Mouse (Mus musculus): ENCODE measurements around the gene Gls. TPM values are rescaled to one million over a fixed set of nuclear protein-coding genes. Genes with fewer than 3 reads are reported as not detected.

Gene Gls
- polyA plus RNA-seq, 1 experiment from 2014 or later: 21.7 TPM

DNA sequence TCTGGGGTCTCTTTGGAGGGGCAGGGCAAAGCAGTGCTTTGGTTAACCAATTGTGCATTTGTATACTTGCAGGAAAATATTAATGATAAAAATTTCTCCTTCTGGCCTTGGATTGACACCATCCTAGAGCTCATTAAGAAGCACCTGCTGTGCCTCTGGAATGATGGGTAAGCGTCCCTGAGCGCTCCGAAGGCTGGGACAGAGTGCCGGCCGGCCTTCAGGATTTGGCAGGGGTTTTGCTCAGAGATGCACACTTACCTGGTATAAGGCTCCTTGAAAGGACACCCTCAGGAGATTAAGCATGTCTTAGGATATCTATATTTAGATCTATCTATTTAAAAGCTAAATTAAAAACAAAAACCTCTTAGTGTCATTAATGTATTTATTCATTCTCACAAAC, 81.9 kb downstream of the Gls start:
- Histone ChIP-seq H3K4me2 (no peak overlapping the region), H3K4me1 (peaks cover 10% of the 10 kb centered on the region; the same call in 1 of the 2 replicates), H3K27me3 (replicated peaks) (no peaks in the 10 kb centered on the region), H3K36me3 (peaks cover 4% of the 10 kb centered on the region; the same call in 1 of the 2 replicates), H3K27ac (0 out of 2 replicates have a peak overlapping the region, but pooled peaks have one; percentile 28), H3K9me3 (no peaks in the 10 kb centered on the region), H3K9ac (no peak overlapping the region), H3K4me3 (replicated peaks) (no peak overlapping the region)
- no peak for ATAC-seq (ENCODE audit: insufficient read depth, low FRiP score, low read depth)
- WGBS: 94% methylated on average over 5 of the region's 5 CpGs

DNA sequence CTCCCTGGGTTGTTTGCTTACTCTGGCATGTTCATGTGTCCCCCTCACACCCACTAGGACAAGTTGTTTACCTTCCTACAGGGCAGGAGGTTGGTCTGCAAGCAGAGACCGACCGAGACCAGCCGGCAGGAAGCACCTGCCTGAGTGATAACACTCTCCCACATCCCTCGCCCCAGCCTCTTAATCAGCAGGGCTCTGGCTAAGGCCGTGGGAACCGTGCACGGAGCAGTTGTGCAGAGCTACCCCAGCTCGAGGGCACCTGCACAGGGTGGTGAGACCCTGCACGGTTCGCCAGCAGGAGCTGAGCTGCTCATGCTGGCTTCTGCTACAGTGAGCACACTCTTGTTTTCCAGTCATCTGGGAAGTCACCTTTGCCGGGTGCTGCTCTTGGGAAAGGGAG, 82.4 kb downstream of the Gls start:
- Histone ChIP-seq H3K27ac (0 out of 2 replicates have a peak overlapping the region, but pooled peaks have one; percentile 28), H3K27me3 (replicated peaks) (no peaks in the 10 kb centered on the region), H3K4me1 (peaks cover 10% of the 10 kb centered on the region; the same call in 1 of the 2 replicates), H3K9me3 (no peaks in the 10 kb centered on the region), H3K4me3 (replicated peaks) (no peak overlapping the region), H3K4me2 (no peak overlapping the region), H3K36me3 (peaks cover 4% of the 10 kb centered on the region; the same call in 1 of the 2 replicates), H3K9ac (no peak overlapping the region)
- WGBS: 24% methylated on average over 11 of the region's 11 CpGs
- ATAC-seq (ENCODE audit: insufficient read depth, low FRiP score, low read depth): peak; percentile 61; the same call in 1 of the 2 replicates

DNA sequence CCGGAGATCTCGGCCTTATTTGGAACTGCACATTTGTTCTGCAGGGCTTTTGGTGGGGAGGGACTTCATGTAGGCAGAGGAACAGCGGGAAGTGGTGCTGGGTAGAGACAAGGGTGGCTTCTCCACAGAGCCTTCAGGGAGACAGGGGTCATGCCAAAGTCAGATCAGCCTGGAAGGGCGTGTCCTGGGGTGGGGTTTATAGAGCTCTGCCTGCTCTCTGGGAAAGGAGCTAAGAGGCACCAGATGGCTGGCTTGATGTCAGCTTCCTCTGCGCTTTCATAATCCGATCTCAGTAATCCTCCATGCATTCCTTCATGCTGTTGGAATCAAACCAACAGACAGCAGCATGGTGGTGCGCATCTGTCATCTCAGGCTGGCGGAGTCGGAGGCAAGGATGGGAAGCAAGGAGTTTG, 83.1 kb downstream of the Gls start:
- H3K9ac ChIP-seq: no peak overlapping the region
- H3K4me2 ChIP-seq: no peak overlapping the region; the same call in 1 of the 2 replicates
- H3K4me1 ChIP-seq: peaks cover 10% of the 10 kb centered on the region; the same call in 1 of the 2 replicates
- H3K9me3 ChIP-seq: no peaks in the 10 kb centered on the region
- H3K27ac ChIP-seq: peak overlapping the region; percentile 58
- WGBS: 35% methylated on average over 9 of the region's 9 CpGs
- H3K4me3 ChIP-seq (replicated peaks): no peak overlapping the region
- no peaks in the 10 kb centered on the region for H3K27me3 ChIP-seq (replicated peaks)
- peaks cover 4% of the 10 kb centered on the region; the same call in 1 of the 2 replicates for H3K36me3 ChIP-seq
- ATAC-seq (ENCODE audit: insufficient read depth, low FRiP score, low read depth): peak; percentile 53

DNA sequence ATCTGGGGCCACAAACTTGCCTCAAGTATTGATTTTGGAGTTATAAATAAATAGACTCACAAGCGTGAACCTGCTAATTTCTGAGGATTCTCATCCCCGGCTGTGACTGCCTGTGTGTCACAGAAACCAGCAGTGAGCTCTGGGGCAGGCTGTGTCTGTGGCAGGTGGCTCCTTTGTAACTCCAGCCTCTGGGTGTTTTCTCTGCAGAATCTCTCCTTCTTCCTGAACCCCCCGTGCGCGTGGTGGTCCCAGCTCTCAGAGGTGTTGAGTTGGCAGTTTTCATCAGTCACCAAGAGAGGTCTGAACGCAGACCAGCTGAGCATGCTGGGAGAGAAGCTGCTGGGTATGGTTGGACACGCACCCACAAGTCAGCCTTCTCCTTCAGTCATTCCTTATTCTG, 84.3 kb downstream of the Gls start:
- 81% methylated on average over 7 of the region's 7 CpGs for WGBS

DNA sequence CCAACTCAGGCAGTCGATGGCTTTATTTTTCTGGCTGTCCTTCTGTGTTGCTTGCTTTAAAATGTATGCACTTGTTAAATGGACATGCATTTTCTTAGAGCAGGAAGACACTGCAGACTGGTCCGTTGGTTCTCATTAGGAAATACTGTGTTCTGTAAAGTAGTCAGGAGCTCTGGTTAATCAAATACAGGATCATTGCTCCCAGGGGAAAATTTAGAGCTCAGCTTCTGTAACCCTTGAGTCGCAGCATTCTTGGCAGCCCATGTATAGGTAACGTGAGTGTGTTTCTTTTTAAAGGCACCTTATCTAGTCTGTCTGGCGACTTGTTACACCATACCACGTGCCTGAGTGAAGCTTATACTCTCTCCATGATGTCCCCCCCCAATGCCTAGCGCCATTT, 84.9 kb downstream of the Gls start:
- Histone ChIP-seq H3K36me3 (peaks cover 4% of the 10 kb centered on the region; the same call in 1 of the 2 replicates), H3K27ac (no peak overlapping the region), H3K4me1 (peaks cover 10% of the 10 kb centered on the region; the same call in 1 of the 2 replicates), H3K9ac (no peak overlapping the region), H3K4me2 (no peak overlapping the region), H3K27me3 (replicated peaks) (no peaks in the 10 kb centered on the region), H3K4me3 (replicated peaks) (no peak overlapping the region), H3K9me3 (no peaks in the 10 kb centered on the region)
- WGBS: 77% methylated on average over 7 of the region's 7 CpGs
- ATAC-seq (ENCODE audit: insufficient read depth, low FRiP score, low read depth): no peak

More for the DNA sequence above, 84.3 kb downstream of the Gls start:
- H3K36me3 ChIP-seq: peaks cover 4% of the 10 kb centered on the region; the same call in 1 of the 2 replicates
- H3K4me3 ChIP-seq (replicated peaks): no peak overlapping the region
- no peak overlapping the region for H3K9ac ChIP-seq
- H3K9me3 ChIP-seq: no peaks in the 10 kb centered on the region
- no peak for ATAC-seq (ENCODE audit: insufficient read depth, low FRiP score, low read depth)
- no peak overlapping the region for H3K4me2 ChIP-seq
- no peaks in the 10 kb centered on the region for H3K27me3 ChIP-seq (replicated peaks)
- no peak overlapping the region for H3K27ac ChIP-seq
- peaks cover 10% of the 10 kb centered on the region; the same call in 1 of the 2 replicates for H3K4me1 ChIP-seq

DNA sequence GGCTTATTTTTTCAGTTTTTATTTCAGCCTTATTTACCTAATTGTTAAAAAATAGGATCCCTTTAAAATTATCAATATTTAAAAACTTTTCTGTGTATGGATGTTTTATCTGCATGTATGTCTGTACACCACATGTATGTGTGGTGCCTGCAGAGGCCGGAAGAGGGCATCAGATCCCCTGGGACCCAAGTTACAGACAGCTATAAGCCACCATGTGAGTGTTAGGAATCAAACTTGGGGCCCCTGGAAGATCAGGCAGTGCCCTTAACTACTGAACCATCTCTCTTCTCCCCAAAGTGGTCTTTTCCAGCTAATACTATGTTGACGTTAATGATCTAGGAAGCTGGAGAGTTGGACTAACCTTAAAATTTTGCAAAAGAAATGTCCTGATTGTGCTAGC, 85.6 kb downstream of the Gls start:
- H3K36me3 ChIP-seq: peaks cover 4% of the 10 kb centered on the region; the same call in 1 of the 2 replicates

DNA sequence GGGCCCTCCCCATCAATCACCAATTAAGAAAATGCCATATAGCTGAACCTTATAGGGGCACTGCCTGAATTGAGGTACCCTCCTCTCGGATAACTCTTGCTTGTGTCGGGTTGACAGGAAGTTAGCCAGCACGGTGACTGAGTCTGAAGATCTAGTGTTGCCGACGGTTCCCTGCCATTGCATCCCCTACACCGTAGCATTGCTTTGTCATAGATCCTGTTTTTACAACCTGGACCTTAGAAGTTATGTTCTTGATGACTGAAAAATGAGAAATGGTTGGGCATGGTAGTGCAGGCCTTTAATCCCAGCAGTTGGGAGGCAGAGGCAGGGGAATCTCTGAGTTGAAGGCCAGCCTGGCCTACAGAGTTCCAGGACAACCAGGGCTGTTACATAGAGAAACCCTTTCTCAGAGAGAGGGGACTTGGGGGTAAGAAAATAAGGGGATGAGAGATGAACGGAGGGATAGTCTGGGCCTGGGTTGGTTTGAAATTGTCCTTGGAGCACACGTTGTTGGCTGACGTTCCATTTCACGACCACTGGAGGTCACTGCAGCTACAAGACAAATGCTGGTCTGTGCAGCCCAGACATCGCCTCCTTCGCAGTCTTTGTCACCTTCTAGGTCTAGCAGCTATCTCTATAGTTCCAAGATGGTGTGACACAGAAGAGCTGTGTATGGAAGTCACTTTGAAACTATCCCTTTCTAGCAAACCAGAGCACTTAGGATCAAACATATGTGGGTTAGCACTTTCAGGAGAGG, 86.6 kb downstream of the Gls start:
- Histone ChIP-seq H3K36me3 (peaks cover 6% of the 10 kb centered on the region), H3K27me3 (replicated peaks) (no peaks in the 10 kb centered on the region), H3K27ac (no peak overlapping the region), H3K9me3 (no peaks in the 10 kb centered on the region), H3K4me1 (peaks cover 15% of the 10 kb centered on the region; the same call in 1 of the 2 replicates), H3K4me3 (replicated peaks) (no peak overlapping the region), H3K4me2 (no peak overlapping the region), H3K9ac (no peak overlapping the region)
- WGBS: 56% methylated on average over 12 of the region's 12 CpGs
- ATAC-seq (ENCODE audit: insufficient read depth, low FRiP score, low read depth): peak; percentile 62; the same call in 1 of the 2 replicates

More for the DNA sequence above, 85.6 kb downstream of the Gls start:
- Histone ChIP-seq H3K4me2 (no peak overlapping the region), H3K27me3 (replicated peaks) (no peaks in the 10 kb centered on the region), H3K4me3 (replicated peaks) (no peak overlapping the region), H3K9ac (no peak overlapping the region), H3K9me3 (no peaks in the 10 kb centered on the region), H3K4me1 (peaks cover 10% of the 10 kb centered on the region; the same call in 1 of the 2 replicates), H3K27ac (no peak overlapping the region)
- ATAC-seq (ENCODE audit: insufficient read depth, low FRiP score, low read depth): no peak
- 83% methylated on average over 2 of the region's 2 CpGs for WGBS

DNA sequence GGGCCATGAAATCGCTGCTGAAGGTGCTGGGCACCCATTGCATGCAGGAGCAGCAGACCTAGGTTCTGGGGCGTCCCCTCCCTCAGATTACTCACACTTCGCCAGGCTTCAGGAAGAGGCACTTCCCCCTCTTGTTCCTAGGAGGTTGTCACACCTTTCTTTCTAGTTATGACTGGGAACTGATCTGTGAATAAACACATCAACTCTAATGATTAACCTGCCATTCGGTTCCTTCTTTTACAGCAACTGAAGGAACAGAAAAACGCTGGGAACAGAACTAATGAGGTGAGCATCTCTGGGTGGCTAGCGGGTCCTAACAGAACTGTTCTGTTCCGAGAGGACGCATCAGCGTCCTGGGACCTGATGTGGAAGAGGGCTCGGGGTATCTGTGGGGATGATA, 88.1 kb downstream of the Gls start:
- ATAC-seq (ENCODE audit: insufficient read depth, low FRiP score, low read depth): no peak
- Histone ChIP-seq H3K9ac (no peak overlapping the region), H3K27me3 (replicated peaks) (no peaks in the 10 kb centered on the region), H3K4me1 (peaks cover 10% of the 10 kb centered on the region; the same call in 1 of the 2 replicates), H3K27ac (no peak overlapping the region), H3K4me2 (no peak overlapping the region), H3K36me3 (peaks cover 3% of the 10 kb centered on the region; the same call in 1 of the 2 replicates), H3K9me3 (no peaks in the 10 kb centered on the region), H3K4me3 (replicated peaks) (no peak overlapping the region)
- WGBS: 66% methylated on average over 10 of the region's 10 CpGs

DNA sequence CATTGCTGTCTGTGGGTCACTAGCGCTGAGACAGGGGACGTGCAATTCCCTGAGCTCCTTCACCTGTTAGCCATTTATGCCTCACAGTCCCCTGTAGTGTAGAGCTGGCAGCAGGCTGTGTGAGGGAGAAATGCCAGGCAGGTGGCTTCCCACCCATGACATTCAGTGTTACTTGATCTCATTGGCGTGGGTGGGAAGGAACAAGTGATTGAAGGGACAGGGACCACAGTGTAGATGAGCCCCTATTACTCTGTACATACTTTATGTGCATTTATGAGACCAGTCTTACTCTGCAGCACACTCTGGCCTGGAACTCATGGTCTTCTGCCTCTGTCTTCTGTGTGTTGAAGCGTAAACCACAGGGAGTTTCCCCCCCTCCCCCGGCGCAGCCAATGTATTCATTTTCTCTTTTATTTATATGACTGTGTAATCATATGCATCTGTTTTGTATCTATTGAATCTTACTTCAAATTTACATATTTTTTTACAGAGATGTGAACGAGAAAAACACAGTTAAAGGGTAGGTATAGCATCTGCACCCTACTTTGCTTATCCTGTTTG, 89.4 kb downstream of the Gls start:
- Histone ChIP-seq H3K4me2 (no peak overlapping the region), H3K27ac (no peak overlapping the region), H3K4me3 (replicated peaks) (no peak overlapping the region), H3K9ac (no peak overlapping the region), H3K4me1 (0 out of 2 replicates have a peak, but pooled peaks cover 5% of the 10 kb centered on the region), H3K9me3 (no peaks in the 10 kb centered on the region), H3K36me3 (peaks cover 3% of the 10 kb centered on the region; the same call in 1 of the 2 replicates), H3K27me3 (replicated peaks) (no peaks in the 10 kb centered on the region)
- no peak for ATAC-seq (ENCODE audit: insufficient read depth, low FRiP score, low read depth)
- WGBS: 85% methylated on average over 7 of the region's 7 CpGs

DNA sequence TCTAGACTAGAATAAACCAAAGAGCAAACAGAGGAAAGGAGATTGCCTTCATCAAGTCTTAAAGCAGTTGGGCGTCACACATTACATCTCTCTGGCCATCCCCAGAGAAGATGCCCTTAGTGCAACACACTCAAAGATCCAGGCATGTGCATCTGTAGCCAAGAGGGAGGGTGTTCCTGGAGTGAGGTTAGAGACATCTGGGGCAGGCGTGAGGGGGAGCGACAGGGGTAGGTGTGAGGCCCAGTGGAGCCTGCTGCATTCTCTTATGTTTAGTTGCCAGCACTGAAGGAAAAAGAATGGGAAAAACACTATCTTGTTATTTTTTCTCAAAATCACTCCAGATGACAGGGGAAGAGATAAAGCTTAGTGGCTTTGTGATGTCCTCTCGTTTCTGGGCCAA, 89.8 kb downstream of the Gls start:
- peaks cover 3% of the 10 kb centered on the region; the same call in 1 of the 2 replicates for H3K36me3 ChIP-seq
- no peaks in the 10 kb centered on the region for H3K27me3 ChIP-seq (replicated peaks)
- H3K9me3 ChIP-seq: no peaks in the 10 kb centered on the region
- 81% methylated on average over 4 of the region's 4 CpGs for WGBS
- no peak overlapping the region for H3K4me3 ChIP-seq (replicated peaks)
- H3K4me1 ChIP-seq: 0 out of 2 replicates have a peak, but pooled peaks cover 5% of the 10 kb centered on the region
- H3K4me2 ChIP-seq: no peak overlapping the region
- H3K27ac ChIP-seq: no peak overlapping the region
- H3K9ac ChIP-seq: no peak overlapping the region
- ATAC-seq (ENCODE audit: insufficient read depth, low FRiP score, low read depth): no peak

DNA sequence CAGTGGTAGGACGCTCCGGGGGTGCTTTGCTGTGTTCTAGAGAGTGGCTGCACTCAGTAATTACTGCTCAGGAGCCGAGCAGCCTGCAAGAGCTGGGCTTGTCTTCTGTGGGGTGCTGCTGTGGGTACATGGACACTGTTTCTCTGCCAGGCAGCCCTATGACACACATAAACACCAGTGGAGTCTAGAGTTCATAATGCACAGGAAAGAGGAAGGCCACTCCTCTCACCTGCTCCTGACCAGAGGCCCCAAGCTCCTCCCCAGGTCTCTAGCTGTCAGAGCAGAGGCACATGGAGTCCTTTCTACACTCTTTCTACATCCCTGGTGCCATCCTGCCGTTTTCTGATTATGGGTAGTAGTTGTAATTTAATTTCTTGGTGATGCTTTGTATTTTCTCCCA, 90.9 kb downstream of the Gls start:
- Histone ChIP-seq H3K27me3 (replicated peaks) (no peaks in the 10 kb centered on the region), H3K4me2 (no peak overlapping the region), H3K9ac (no peak overlapping the region), H3K27ac (no peak overlapping the region), H3K4me3 (replicated peaks) (no peak overlapping the region), H3K4me1 (0 out of 2 replicates have a peak, but pooled peaks cover 5% of the 10 kb centered on the region), H3K36me3 (peaks cover 3% of the 10 kb centered on the region; the same call in 1 of the 2 replicates), H3K9me3 (no peaks in the 10 kb centered on the region)
- ATAC-seq (ENCODE audit: insufficient read depth, low FRiP score, low read depth): no peak
- WGBS: 68% methylated on average over 4 of the region's 4 CpGs

DNA sequence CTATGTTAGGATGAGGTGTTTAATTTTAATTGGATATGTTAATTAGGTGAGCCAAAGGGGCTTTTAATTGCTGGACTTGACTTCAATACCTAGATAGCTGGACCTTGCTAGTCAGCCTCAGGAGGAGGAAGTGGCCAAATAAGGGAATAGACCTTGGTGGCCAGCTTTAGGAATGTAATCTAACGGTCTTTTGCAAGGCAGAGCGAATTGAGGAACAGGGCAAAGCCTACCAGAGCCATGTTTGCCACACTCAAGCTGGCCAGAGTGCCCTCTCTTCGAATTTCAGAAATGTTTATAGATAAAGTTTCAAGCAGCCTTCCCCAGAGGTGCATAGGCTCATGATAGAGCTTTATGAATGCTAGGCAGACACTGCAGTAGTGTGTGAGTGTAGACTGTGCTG, 91.5 kb downstream of the Gls start:
- Histone ChIP-seq H3K9ac (no peak overlapping the region), H3K4me3 (replicated peaks) (no peak overlapping the region), H3K27ac (no peak overlapping the region), H3K4me2 (no peak overlapping the region), H3K4me1 (0 out of 2 replicates have a peak, but pooled peaks cover 5% of the 10 kb centered on the region), H3K36me3 (peaks cover 3% of the 10 kb centered on the region; the same call in 1 of the 2 replicates), H3K9me3 (no peaks in the 10 kb centered on the region), H3K27me3 (replicated peaks) (no peaks in the 10 kb centered on the region)
- no peak for ATAC-seq (ENCODE audit: insufficient read depth, low FRiP score, low read depth)
- 54% methylated on average over 3 of the region's 3 CpGs for WGBS
